Mouse (Mus musculus) kidney, postnatal 10 days (tissue): Measurements from ENCODE around the gene Map1b.

Experiments used
- DNase-seq: peaks from one replicate; pipeline ENCODE4 v3.0.0; 2021; ENCODE audit warnings: mixed read lengths

Map1b gene

GRCm38 (mm10) chr13:99397228-99397627 is 119.1 kb downstream of the Map1b start:
- DNase-seq = no peak

GRCm38 (mm10) chr13:99395531-99395930 is 120.8 kb downstream of the Map1b start:
- DNase-seq = no peak

GRCm38 (mm10) chr13:99394694-99395093 is 121.6 kb downstream of the Map1b start:
- no peak for DNase-seq

- no peak for DNase-seq
Measured at GRCm38 (mm10) chr13:99393128-99393527, 123.2 kb downstream of the Map1b start.

- peak; percentile 50 for DNase-seq
Measured at GRCm38 (mm10) chr13:99391417-99391816, 124.9 kb downstream of the Map1b start.

- no peak for DNase-seq
Measured at GRCm38 (mm10) chr13:99387901-99388811, 128.2 kb downstream of the Map1b start.

- no peak for DNase-seq
Measured at GRCm38 (mm10) chr13:99386341-99386740, 130.0 kb downstream of the Map1b start.

GRCm38 (mm10) chr13:99385911-99386310 is 130.4 kb downstream of the Map1b start:
- DNase-seq = no peak

- no peak for DNase-seq
Measured at GRCm38 (mm10) chr13:99384555-99385203, 131.7 kb downstream of the Map1b start.

GRCm38 (mm10) chr13:99382373-99382772 is 134.0 kb downstream of the Map1b start:
- no peak for DNase-seq

- no peak for DNase-seq
Measured at GRCm38 (mm10) chr13:99378223-99378622, 138.1 kb downstream of the Map1b start.

- no peak for DNase-seq
Measured at GRCm38 (mm10) chr13:99377055-99377454, 139.3 kb downstream of the Map1b start.

GRCm38 (mm10) chr13:99375550-99375949 is 140.8 kb downstream of the Map1b start:
- peak; percentile 90 for DNase-seq

GRCm38 (mm10) chr13:99374191-99374590 is 142.1 kb downstream of the Map1b start:
- DNase-seq = no peak

GRCm38 (mm10) chr13:99373684-99374083 is 142.7 kb downstream of the Map1b start:
- no peak for DNase-seq
